Mouse (Mus musculus) heart, embryonic 16.5 days (tissue): ENCODE results near the gene Hal. TPM values are rescaled to one million over a fixed set of nuclear protein-coding genes. Genes with fewer than 3 reads are reported as not detected.

ENCODE experiments used
- ATAC-seq: fragments of 200-750 bp; cut with Nextera tagmentation; replicated peaks from 2 replicates; pipeline ENCODE4 v1.8.0; 2017; ENCODE audit warnings: moderate number of reproducible peaks; ENCODE audit not compliant: insufficient read depth, low FRiP score; ENCODE audit errors: extremely low read depth
- H3K27ac ChIP-seq: fragments of 300-500 bp; sonication (generic); 2 replicates; pipeline ENCODE4 v1.5.1; 2014; ENCODE audit warnings: mild to moderate bottlenecking, low read length, control low read depth, moderate library complexity
- H3K27me3 ChIP-seq: fragments of 300-500 bp; sonication (generic); 2 replicates; pipeline ENCODE4 v1.6.1; 2014; ENCODE audit warnings: low read length, mixed read lengths; ENCODE audit not compliant: control insufficient read depth, insufficient read depth
- H3K36me3 ChIP-seq: fragments of 300-500 bp; sonication (generic); 2 replicates; pipeline ENCODE4 v1.6.1; 2014; ENCODE audit not compliant: control insufficient read depth, insufficient read depth
- H3K4me1 ChIP-seq: fragments of 300-500 bp; sonication (generic); 2 replicates; pipeline ENCODE4 v1.6.1; 2014; ENCODE audit warnings: low read length, mixed read lengths; ENCODE audit not compliant: control insufficient read depth, insufficient read depth
- H3K4me2 ChIP-seq: fragments of 300-500 bp; sonication (generic); 2 replicates; pipeline ENCODE4 v1.6.1; 2014; ENCODE audit warnings: low read depth, mild to moderate bottlenecking, control low read depth, low read length
- H3K4me3 ChIP-seq: fragments of 300-500 bp; sonication (generic); 2 replicates; pipeline ENCODE4 v1.5.1; 2014; ENCODE audit warnings: mild to moderate bottlenecking, control low read depth, low read length
- H3K9ac ChIP-seq: fragments of 300-500 bp; sonication (generic); 2 replicates; pipeline ENCODE4 v1.6.1; 2014; ENCODE audit warnings: low read length, control low read depth
- H3K9me3 ChIP-seq: fragments of 300-500 bp; sonication (generic); replicated peaks from 2 replicates; pipeline ENCODE4 v1.6.1; 2016; ENCODE audit warnings: low read length; ENCODE audit not compliant: control insufficient read depth
- WGBS: fragments of 180-500 bp; shearing (Covaris S2); extraction: QIAGEN DNeasy Blood & Tissue Kit; methylation state at CpG from one replicate; pipeline ENCODE4 v1.1.7; 2014; 5-methylcytosine and 5-hydroxymethylcytosine counted together
- polyA plus RNA-seq: library from polyadenylated mRNA; unstranded; fragments of >200 nt; fragmentation: Nextera tagmentation; extraction: Ambion mirVana; gene quantifications from 2 replicates; pipeline ENCODE4 v1.2.1, GENCODE M21; 2015

Hal gene
- polyA plus RNA-seq, 1 experiment from 2014 or later = 0.80 TPM

GRCm38 (mm10) chr10:93519756-93520155 is 31.2 kb downstream of the Hal start:
- no peak overlapping the region for H3K4me2 ChIP-seq
- H3K9ac ChIP-seq = no peak overlapping the region
- WGBS = 61% methylated on average over 5 of the region's 5 CpGs
- no peaks in the 10 kb centered on the region for H3K9me3 ChIP-seq
- H3K27ac ChIP-seq = no peak overlapping the region
- no peak overlapping the region for H3K4me3 ChIP-seq
- H3K36me3 ChIP-seq = no peaks in the 10 kb centered on the region
- no peaks in the 10 kb centered on the region for H3K4me1 ChIP-seq
- no peak for ATAC-seq
- no peaks in the 10 kb centered on the region for H3K27me3 ChIP-seq

- H3K4me1 ChIP-seq = no peaks in the 10 kb centered on the region
- H3K4me3 ChIP-seq = no peak overlapping the region
- H3K27ac ChIP-seq = no peak overlapping the region
- no peak overlapping the region for H3K4me2 ChIP-seq
- WGBS = 62% methylated on average over 4 of the region's 4 CpGs
- H3K36me3 ChIP-seq = no peaks in the 10 kb centered on the region
- no peak for ATAC-seq
- no peaks in the 10 kb centered on the region for H3K9me3 ChIP-seq
- no peak overlapping the region for H3K9ac ChIP-seq
- H3K27me3 ChIP-seq = no peaks in the 10 kb centered on the region
These were observed 32.4 kb downstream of the Hal start for GRCm38 (mm10) chr10:93520994-93521393.

- no peak for ATAC-seq
- 80% methylated on average over 1 of the region's 1 CpGs for WGBS
- Histone ChIP-seq H3K4me2 (no peak overlapping the region), H3K36me3 (no peaks in the 10 kb centered on the region), H3K9ac (no peak overlapping the region), H3K9me3 (peaks cover 6% of the 10 kb centered on the region), H3K27ac (no peak overlapping the region), H3K27me3 (no peaks in the 10 kb centered on the region), H3K4me3 (no peak overlapping the region), H3K4me1 (no peaks in the 10 kb centered on the region)
These were observed 36.8 kb downstream of the Hal start for GRCm38 (mm10) chr10:93525329-93525728.

- Histone ChIP-seq H3K4me3 (no peak overlapping the region), H3K27ac (no peak overlapping the region), H3K36me3 (no peaks in the 10 kb centered on the region), H3K9me3 (no peaks in the 10 kb centered on the region), H3K4me1 (peaks cover 10% of the 10 kb centered on the region), H3K4me2 (no peak overlapping the region), H3K9ac (no peak overlapping the region), H3K27me3 (peaks cover 5% of the 10 kb centered on the region; the same call in 1 of the 2 replicates)
- WGBS = 77% methylated on average over 2 of the region's 2 CpGs
- no peak for ATAC-seq
These were observed 49.7 kb downstream of the Hal start for GRCm38 (mm10) chr10:93538287-93538686.

GRCm38 (mm10) chr10:93538818-93539217 is 50.2 kb downstream of the Hal start:
- Histone ChIP-seq H3K4me3 (no peak overlapping the region), H3K27ac (no peak overlapping the region), H3K27me3 (peaks cover 5% of the 10 kb centered on the region; the same call in 1 of the 2 replicates), H3K9me3 (no peaks in the 10 kb centered on the region), H3K36me3 (no peaks in the 10 kb centered on the region), H3K4me1 (peaks cover 10% of the 10 kb centered on the region), H3K9ac (no peak overlapping the region), H3K4me2 (no peak overlapping the region)
- ATAC-seq = no peak
- WGBS = 73% methylated on average over 6 of the region's 6 CpGs

- no peaks in the 10 kb centered on the region for H3K36me3 ChIP-seq
- 2% methylated on average over 35 of the region's 35 CpGs for WGBS
- peaks cover 7% of the 10 kb centered on the region for H3K4me1 ChIP-seq
- peak within 1 kb of the TSS; percentile 68 for H3K9ac ChIP-seq
- H3K4me3 ChIP-seq = peak within 1 kb of the TSS; percentile 55
- ATAC-seq = peak; percentile 95
- H3K9me3 ChIP-seq = no peaks in the 10 kb centered on the region
- peak within 1 kb of the TSS; percentile 88 for H3K4me2 ChIP-seq
- 0 out of 2 replicates have a peak, but pooled peaks cover 5% of the 10 kb centered on the region for H3K27me3 ChIP-seq
- H3K27ac ChIP-seq = no peak within 1 kb of the TSS
These were observed 51.3 kb downstream of the Hal start, which contains the start of gene Amdhd1 for GRCm38 (mm10) chr10:93539775-93540430. Gene Amdhd1 (minus strand): TSS chr10:93540033.

- no peaks in the 10 kb centered on the region for H3K36me3 ChIP-seq
- H3K27me3 ChIP-seq = 0 out of 2 replicates have a peak, but pooled peaks cover 5% of the 10 kb centered on the region
- 47% methylated on average over 17 of the region's 17 CpGs for WGBS
- no peak within 1 kb of the TSS for H3K27ac ChIP-seq
- no peaks in the 10 kb centered on the region for H3K9me3 ChIP-seq
- H3K9ac ChIP-seq = peak within 1 kb of the TSS; percentile 68
- H3K4me1 ChIP-seq = peaks cover 7% of the 10 kb centered on the region
- no peak for ATAC-seq
- peak within 1 kb of the TSS; percentile 88 for H3K4me2 ChIP-seq
- H3K4me3 ChIP-seq = peak within 1 kb of the TSS; percentile 55
These were observed 52.1 kb downstream of the Hal start, which contains the start of gene Ccdc38 for GRCm38 (mm10) chr10:93540431-93541210. Gene Ccdc38 (plus strand): TSS chr10:93540632.

- no peak overlapping the region for H3K9ac ChIP-seq
- WGBS = 77% methylated on average over 1 of the region's 1 CpGs
- no peaks in the 10 kb centered on the region for H3K9me3 ChIP-seq
- no peak overlapping the region for H3K4me3 ChIP-seq
- H3K27ac ChIP-seq = no peak overlapping the region
- no peak overlapping the region for H3K4me2 ChIP-seq
- no peaks in the 10 kb centered on the region for H3K36me3 ChIP-seq
- no peak for ATAC-seq
- H3K4me1 ChIP-seq = peaks cover 7% of the 10 kb centered on the region
- H3K27me3 ChIP-seq = 0 out of 2 replicates have a peak, but pooled peaks cover 5% of the 10 kb centered on the region
These were observed 53.0 kb downstream of the Hal start for GRCm38 (mm10) chr10:93541585-93541984.

- WGBS = 67% methylated on average over 4 of the region's 4 CpGs
These were observed 53.8 kb downstream of the Hal start for GRCm38 (mm10) chr10:93542356-93542755.

More at GRCm38 (mm10) chr10:93542356-93542755, 53.8 kb downstream of the Hal start:
- Histone ChIP-seq H3K9me3 (no peaks in the 10 kb centered on the region), H3K4me1 (peaks cover 7% of the 10 kb centered on the region), H3K36me3 (no peaks in the 10 kb centered on the region), H3K9ac (no peak overlapping the region), H3K27me3 (0 out of 2 replicates have a peak, but pooled peaks cover 5% of the 10 kb centered on the region), H3K4me3 (no peak overlapping the region), H3K4me2 (no peak overlapping the region), H3K27ac (no peak overlapping the region)
- ATAC-seq = no peak
